Mouse (Mus musculus): ENCODE results near the gene Robo3. TPM values are rescaled to one million over a fixed set of nuclear protein-coding genes. Genes with fewer than 3 reads are reported as not detected.

Robo3 gene
- polyA plus RNA-seq, 1 experiment from 2014 or later = 0.11 TPM

- H3K9ac ChIP-seq (ENCODE audit: low read depth, low read length) = no peak overlapping the region
- H3K27me3 ChIP-seq (ENCODE audit: control insufficient read depth, insufficient read depth, low read depth, low read length) = no peaks in the 10 kb centered on the region
- H3K27ac ChIP-seq (ENCODE audit: low read length) = no peak overlapping the region
- H3K4me3 ChIP-seq (ENCODE audit: low read depth, low read length) = no peak overlapping the region
- ATAC-seq (ENCODE audit: low read depth) = no peak
- WGBS (ENCODE audit: insufficient replicate concordance) = 30% methylated on average over 3 of the region's 3 CpGs
- no peaks in the 10 kb centered on the region for H3K4me1 ChIP-seq (ENCODE audit: control insufficient read depth, low read depth, low read length)
- H3K4me2 ChIP-seq (ENCODE audit: low read depth, low read length) = no peak overlapping the region
- H3K36me3 ChIP-seq (ENCODE audit: control insufficient read depth, insufficient read depth) = no peaks in the 10 kb centered on the region
- H3K9me3 ChIP-seq (replicated peaks; ENCODE audit: control insufficient read depth, low read length) = no peaks in the 10 kb centered on the region
Measured at GRCm38 (mm10) chr9:37412989-37413388, 20.1 kb downstream of the Robo3 start.

- no peak for ATAC-seq (ENCODE audit: low read depth)
- Histone ChIP-seq H3K9me3 (replicated peaks; ENCODE audit: control insufficient read depth, low read length) (no peaks in the 10 kb centered on the region), H3K4me2 (ENCODE audit: low read depth, low read length) (no peak overlapping the region), H3K36me3 (ENCODE audit: control insufficient read depth, insufficient read depth) (no peaks in the 10 kb centered on the region), H3K27me3 (ENCODE audit: control insufficient read depth, insufficient read depth, low read depth, low read length) (no peaks in the 10 kb centered on the region), H3K9ac (ENCODE audit: low read depth, low read length) (no peak overlapping the region), H3K4me1 (ENCODE audit: control insufficient read depth, low read depth, low read length) (no peaks in the 10 kb centered on the region), H3K4me3 (ENCODE audit: low read depth, low read length) (no peak overlapping the region), H3K27ac (ENCODE audit: low read length) (no peak overlapping the region)
- 57% methylated on average over 8 of the region's 8 CpGs for WGBS (ENCODE audit: insufficient replicate concordance)
Measured at GRCm38 (mm10) chr9:37409698-37410445, 23.2 kb downstream of the Robo3 start.

DNA sequence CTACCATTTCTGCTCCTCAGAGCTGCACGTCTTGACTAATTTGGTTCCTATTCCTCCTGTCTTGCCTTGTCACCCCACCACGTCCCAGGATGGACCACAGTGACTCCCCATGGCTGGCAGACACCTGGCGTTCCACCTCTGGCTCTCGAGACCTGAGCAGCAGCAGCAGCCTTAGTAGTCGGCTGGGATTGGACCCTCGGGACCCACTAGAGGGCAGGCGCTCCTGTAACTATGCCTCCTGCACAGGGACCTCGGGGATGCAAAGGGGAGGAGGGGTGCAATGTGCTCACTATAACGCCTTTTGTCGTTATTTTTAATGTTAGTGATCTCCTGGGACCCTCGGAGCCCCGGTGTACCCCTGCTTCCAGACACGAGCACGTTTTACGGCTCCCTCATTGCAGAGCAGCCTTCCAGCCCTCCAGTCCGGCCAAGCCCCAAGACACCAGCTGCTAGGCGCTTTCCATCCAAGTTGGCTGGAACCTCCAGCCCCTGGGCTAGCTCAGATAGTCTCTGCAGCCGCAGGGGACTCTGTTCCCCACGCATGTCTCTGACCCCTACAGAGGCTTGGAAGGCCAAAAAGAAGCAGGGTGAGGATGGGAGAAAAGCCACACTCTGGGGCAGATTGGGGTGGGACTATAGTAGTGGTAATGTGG, 25.1 kb downstream of the Robo3 start:
- Histone ChIP-seq H3K27me3 (ENCODE audit: control insufficient read depth, insufficient read depth, low read depth, low read length) (no peaks in the 10 kb centered on the region), H3K4me1 (ENCODE audit: control insufficient read depth, low read depth, low read length) (no peaks in the 10 kb centered on the region), H3K4me3 (ENCODE audit: low read depth, low read length) (no peak overlapping the region), H3K9me3 (replicated peaks; ENCODE audit: control insufficient read depth, low read length) (no peaks in the 10 kb centered on the region), H3K27ac (ENCODE audit: low read length) (no peak overlapping the region), H3K36me3 (ENCODE audit: control insufficient read depth, insufficient read depth) (no peaks in the 10 kb centered on the region), H3K4me2 (ENCODE audit: low read depth, low read length) (no peak overlapping the region), H3K9ac (ENCODE audit: low read depth, low read length) (no peak overlapping the region)
- whole genome bisulfite sequencing (ENCODE audit: insufficient replicate concordance) = 32% methylated on average over 19 of the region's 19 CpGs
- no peak for ATAC-seq (ENCODE audit: low read depth)

DNA sequence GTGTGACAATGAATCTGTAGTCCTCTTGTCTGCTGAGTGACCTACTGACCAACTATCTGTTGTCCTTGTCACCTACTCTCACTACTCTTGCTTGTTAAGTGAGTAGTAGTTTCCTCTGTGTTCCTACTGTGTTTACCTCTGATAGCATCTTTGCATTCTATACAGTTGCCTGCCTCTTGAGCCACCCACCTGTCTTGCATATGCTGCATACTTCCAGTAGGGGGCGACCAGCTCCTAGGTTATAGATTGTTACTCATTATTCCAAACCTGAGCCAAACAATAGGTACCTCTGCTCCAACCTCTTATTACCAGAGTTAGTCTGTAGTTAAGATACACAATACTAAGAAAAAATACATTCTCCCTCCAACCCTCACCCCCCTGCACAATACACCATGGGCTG, 26.7 kb downstream of the Robo3 start:
- H3K4me1 ChIP-seq (ENCODE audit: control insufficient read depth, low read depth, low read length) = no peaks in the 10 kb centered on the region
- ATAC-seq (ENCODE audit: low read depth) = no peak
- 0% methylated on average over 1 of the region's 1 CpGs for WGBS (ENCODE audit: insufficient replicate concordance)

GRCm38 (mm10) chr9:37403011-37403410, 30.0 kb downstream of the Robo3 start:
- H3K36me3 ChIP-seq (ENCODE audit: control insufficient read depth, insufficient read depth) = no peaks in the 10 kb centered on the region
- H3K4me3 ChIP-seq (ENCODE audit: low read depth, low read length) = no peak overlapping the region; the same call in 1 of the 2 replicates
- no peaks in the 10 kb centered on the region for H3K9me3 ChIP-seq (replicated peaks; ENCODE audit: control insufficient read depth, low read length)
- no peaks in the 10 kb centered on the region for H3K27me3 ChIP-seq (ENCODE audit: control insufficient read depth, insufficient read depth, low read depth, low read length)
- no peaks in the 10 kb centered on the region for H3K4me1 ChIP-seq (ENCODE audit: control insufficient read depth, low read depth, low read length)
- no peak overlapping the region for H3K4me2 ChIP-seq (ENCODE audit: low read depth, low read length)
- H3K9ac ChIP-seq (ENCODE audit: low read depth, low read length) = no peak overlapping the region
- H3K27ac ChIP-seq (ENCODE audit: low read length) = no peak overlapping the region
- no peak for ATAC-seq (ENCODE audit: low read depth)
- WGBS (ENCODE audit: insufficient replicate concordance) = 63% methylated on average over 7 of the region's 7 CpGs

More for the DNA sequence above, 26.7 kb downstream of the Robo3 start:
- no peak overlapping the region for H3K9ac ChIP-seq (ENCODE audit: low read depth, low read length)
- H3K36me3 ChIP-seq (ENCODE audit: control insufficient read depth, insufficient read depth) = no peaks in the 10 kb centered on the region
- H3K4me3 ChIP-seq (ENCODE audit: low read depth, low read length) = no peak overlapping the region
- H3K27ac ChIP-seq (ENCODE audit: low read length) = no peak overlapping the region
- no peak overlapping the region for H3K4me2 ChIP-seq (ENCODE audit: low read depth, low read length)
- H3K9me3 ChIP-seq (replicated peaks; ENCODE audit: control insufficient read depth, low read length) = no peaks in the 10 kb centered on the region
- no peaks in the 10 kb centered on the region for H3K27me3 ChIP-seq (ENCODE audit: control insufficient read depth, insufficient read depth, low read depth, low read length)

- Histone ChIP-seq H3K27ac (ENCODE audit: low read length) (no peak overlapping the region), H3K4me2 (ENCODE audit: low read depth, low read length) (no peak overlapping the region), H3K36me3 (ENCODE audit: control insufficient read depth, insufficient read depth) (no peaks in the 10 kb centered on the region), H3K4me1 (ENCODE audit: control insufficient read depth, low read depth, low read length) (no peaks in the 10 kb centered on the region), H3K9me3 (replicated peaks; ENCODE audit: control insufficient read depth, low read length) (no peaks in the 10 kb centered on the region), H3K27me3 (ENCODE audit: control insufficient read depth, insufficient read depth, low read depth, low read length) (no peaks in the 10 kb centered on the region), H3K9ac (ENCODE audit: low read depth, low read length) (0 out of 2 replicates have a peak overlapping the region, but pooled peaks have one; percentile 20), H3K4me3 (ENCODE audit: low read depth, low read length) (peak overlapping the region; percentile 13)
- ATAC-seq (ENCODE audit: low read depth) = no peak
- 70% methylated on average over 7 of the region's 7 CpGs for WGBS (ENCODE audit: insufficient replicate concordance)
Measured at GRCm38 (mm10) chr9:37402501-37402900, 30.5 kb downstream of the Robo3 start.

DNA sequence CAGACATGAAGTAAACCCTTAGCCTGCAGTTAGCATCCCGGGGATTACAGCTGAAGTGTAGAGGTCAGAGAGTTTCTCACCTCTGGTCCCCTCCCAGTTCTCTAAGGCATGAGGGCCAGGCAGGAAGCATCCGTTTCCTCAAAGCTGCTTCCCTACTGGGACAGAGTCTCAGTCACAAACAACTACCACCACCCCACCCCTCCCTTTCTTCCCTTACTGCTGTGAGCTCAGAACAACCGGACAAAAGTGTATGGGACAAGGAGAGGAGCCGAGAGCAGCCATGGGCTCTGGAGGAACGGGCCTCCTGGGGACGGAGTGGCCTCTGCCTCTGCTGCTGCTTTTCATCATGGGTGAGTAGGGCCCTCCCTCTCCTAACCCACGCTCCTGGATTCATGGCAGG, 31.2 kb downstream of the Robo3 start, which contains the start of gene Robo4:
Gene Robo4, plus strand, starts transcription at position 96 of the 400 bp plus-strand sequence.
- H3K9ac ChIP-seq (ENCODE audit: low read depth, low read length) = 0 out of 2 replicates have a peak within 1 kb of the TSS, but pooled peaks have one; percentile 20
- WGBS (ENCODE audit: insufficient replicate concordance) = 6% methylated on average over 7 of the region's 7 CpGs
- no peak within 1 kb of the TSS for H3K27ac ChIP-seq (ENCODE audit: low read length)
- ATAC-seq (ENCODE audit: low read depth) = peak; percentile 30; the same call in 1 of the 2 replicates
- no peak within 1 kb of the TSS for H3K4me2 ChIP-seq (ENCODE audit: low read depth, low read length)
- no peaks in the 10 kb centered on the region for H3K9me3 ChIP-seq (replicated peaks; ENCODE audit: control insufficient read depth, low read length)
- H3K36me3 ChIP-seq (ENCODE audit: control insufficient read depth, insufficient read depth) = no peaks in the 10 kb centered on the region
- peak within 1 kb of the TSS; percentile 13 for H3K4me3 ChIP-seq (ENCODE audit: low read depth, low read length)
- H3K27me3 ChIP-seq (ENCODE audit: control insufficient read depth, insufficient read depth, low read depth, low read length) = no peaks in the 10 kb centered on the region
- H3K4me1 ChIP-seq (ENCODE audit: control insufficient read depth, low read depth, low read length) = no peaks in the 10 kb centered on the region

DNA sequence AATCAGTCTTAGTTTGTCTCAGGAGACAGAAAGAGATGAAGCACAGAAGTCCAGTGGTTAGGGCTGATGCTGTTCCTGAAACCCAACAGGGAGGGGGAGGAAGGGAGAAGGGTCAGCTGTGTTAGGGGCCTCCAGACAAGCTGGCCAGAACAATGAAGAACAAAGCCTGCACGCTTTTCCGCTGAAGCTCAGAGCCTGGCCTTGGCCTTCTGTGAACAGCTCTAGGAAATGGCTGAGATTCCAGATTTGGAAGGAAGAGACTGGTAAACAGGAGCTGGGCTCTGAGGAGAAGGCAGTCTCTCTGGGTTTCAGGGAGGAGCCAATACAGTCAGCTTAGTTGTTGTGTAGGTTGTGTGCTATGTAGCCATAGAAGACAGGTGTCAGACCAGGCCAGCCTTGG, 32.5 kb downstream of the Robo3 start:
- no peaks in the 10 kb centered on the region for H3K4me1 ChIP-seq (ENCODE audit: control insufficient read depth, low read depth, low read length)
- no peak overlapping the region for H3K9ac ChIP-seq (ENCODE audit: low read depth, low read length)
- no peaks in the 10 kb centered on the region for H3K36me3 ChIP-seq (ENCODE audit: control insufficient read depth, insufficient read depth)
- WGBS (ENCODE audit: insufficient replicate concordance) = 60% methylated on average over 2 of the region's 2 CpGs
- no peak overlapping the region for H3K4me2 ChIP-seq (ENCODE audit: low read depth, low read length)
- no peak overlapping the region for H3K27ac ChIP-seq (ENCODE audit: low read length)
- H3K9me3 ChIP-seq (replicated peaks; ENCODE audit: control insufficient read depth, low read length) = no peaks in the 10 kb centered on the region
- ATAC-seq (ENCODE audit: low read depth) = peak; percentile 27; the same call in 1 of the 2 replicates
- no peaks in the 10 kb centered on the region for H3K27me3 ChIP-seq (ENCODE audit: control insufficient read depth, insufficient read depth, low read depth, low read length)
- no peak overlapping the region for H3K4me3 ChIP-seq (ENCODE audit: low read depth, low read length)

DNA sequence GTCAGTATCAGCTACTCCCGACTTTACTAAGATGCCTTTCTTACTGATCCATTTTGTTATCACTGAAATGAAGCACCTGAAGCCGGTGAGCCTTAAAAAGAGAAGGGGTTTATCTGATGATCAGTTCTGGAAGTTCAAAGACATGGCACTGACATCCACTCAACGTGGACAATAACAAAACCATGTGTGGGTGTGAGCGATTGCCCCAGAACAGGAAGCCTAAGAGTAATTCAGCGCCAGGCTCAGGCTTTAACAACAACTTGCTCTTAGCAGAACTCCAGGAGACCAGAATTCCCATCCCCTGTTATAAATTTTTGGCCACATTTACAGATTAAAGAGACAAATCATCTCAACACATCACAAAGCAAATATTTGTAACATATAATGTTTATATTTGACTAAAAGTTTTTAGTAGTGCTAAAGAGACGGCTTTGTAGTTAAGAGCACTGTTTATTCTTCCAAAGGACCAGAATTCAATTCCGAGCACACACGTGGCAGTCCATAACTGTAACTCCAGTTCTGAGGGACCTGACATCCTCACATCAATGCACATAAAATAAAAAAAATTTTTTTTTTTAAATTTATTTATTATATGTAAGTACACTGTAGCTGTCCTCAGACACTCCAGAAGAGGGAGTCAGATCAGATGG, 39.4 kb downstream of the Robo3 start:
- ATAC-seq (ENCODE audit: low read depth) = no peak
- H3K9ac ChIP-seq (ENCODE audit: low read depth, low read length) = no peak overlapping the region
- H3K27ac ChIP-seq (ENCODE audit: low read length) = no peak overlapping the region
- H3K4me3 ChIP-seq (ENCODE audit: low read depth, low read length) = no peak overlapping the region
- no peaks in the 10 kb centered on the region for H3K36me3 ChIP-seq (ENCODE audit: control insufficient read depth, insufficient read depth)
- WGBS (ENCODE audit: insufficient replicate concordance) = 50% methylated on average over 8 of the region's 8 CpGs
- no peaks in the 10 kb centered on the region for H3K4me1 ChIP-seq (ENCODE audit: control insufficient read depth, low read depth, low read length)
- no peaks in the 10 kb centered on the region for H3K27me3 ChIP-seq (ENCODE audit: control insufficient read depth, insufficient read depth, low read depth, low read length)
- no peak overlapping the region for H3K4me2 ChIP-seq (ENCODE audit: low read depth, low read length)
- no peaks in the 10 kb centered on the region for H3K9me3 ChIP-seq (replicated peaks; ENCODE audit: control insufficient read depth, low read length)

All from liver, embryonic 16.5 days (tissue).